Mouse (Mus musculus) lung, embryonic 15.5 days (tissue): ENCODE measurements at regions not wholly inside any gene's neighbourhood (a gene's known extent, or its start where the extent isn't known, plus 50 kb on each side); places are given as distances from the start of the nearest gene placed in this dataset.
A peak's percentile ranks its signal among the peaks of the same experiment; 100 is the strongest.

Source experiments
- ATAC-seq: fragments of 200-750 bp; cut with Nextera tagmentation; 2 replicates; pipeline ENCODE4 v1.8.0; 2017; ENCODE audit warnings: moderate number of reproducible peaks, borderline replicate concordance; ENCODE audit not compliant: low FRiP score, low TSS enrichment; ENCODE audit errors: extremely low read depth
- H3K27ac ChIP-seq: fragments of 300-500 bp; sonication (generic); 2 replicates; pipeline ENCODE4 v1.5.1; 2015; ENCODE audit warnings: moderate library complexity, mild to moderate bottlenecking, inconsistent platforms
- H3K27me3 ChIP-seq: fragments of 300-500 bp; sonication (generic); 2 replicates; pipeline ENCODE4 v1.6.1; 2015; ENCODE audit warnings: inconsistent platforms
- H3K36me3 ChIP-seq: fragments of 300-500 bp; sonication (generic); 2 replicates; pipeline ENCODE4 v1.6.1; 2015; ENCODE audit warnings: inconsistent platforms
- H3K4me1 ChIP-seq: fragments of 300-500 bp; sonication (generic); 2 replicates; pipeline ENCODE4 v1.6.1; 2015; ENCODE audit warnings: inconsistent platforms
- H3K4me2 ChIP-seq: fragments of 300-500 bp; sonication (generic); 2 replicates; pipeline ENCODE4 v1.6.1; 2015; ENCODE audit warnings: inconsistent platforms, mild to moderate bottlenecking, moderate library complexity
- H3K4me3 ChIP-seq: fragments of 300-500 bp; sonication (generic); 2 replicates; pipeline ENCODE4 v1.5.1; 2015; ENCODE audit warnings: mild to moderate bottlenecking, inconsistent platforms
- H3K9ac ChIP-seq: fragments of 300-500 bp; sonication (generic); 2 replicates; pipeline ENCODE4 v1.6.1; 2015; ENCODE audit warnings: inconsistent platforms
- H3K9me3 ChIP-seq: fragments of 300-500 bp; sonication (generic); 2 replicates; pipeline ENCODE4 v1.6.1; 2016; ENCODE audit warnings: inconsistent platforms
- WGBS: fragments of 180-500 bp; shearing (Covaris S2); methylation state at CpG from one replicate; pipeline ENCODE4 v1.1.7; 2015; 5-methylcytosine and 5-hydroxymethylcytosine counted together

DNA sequence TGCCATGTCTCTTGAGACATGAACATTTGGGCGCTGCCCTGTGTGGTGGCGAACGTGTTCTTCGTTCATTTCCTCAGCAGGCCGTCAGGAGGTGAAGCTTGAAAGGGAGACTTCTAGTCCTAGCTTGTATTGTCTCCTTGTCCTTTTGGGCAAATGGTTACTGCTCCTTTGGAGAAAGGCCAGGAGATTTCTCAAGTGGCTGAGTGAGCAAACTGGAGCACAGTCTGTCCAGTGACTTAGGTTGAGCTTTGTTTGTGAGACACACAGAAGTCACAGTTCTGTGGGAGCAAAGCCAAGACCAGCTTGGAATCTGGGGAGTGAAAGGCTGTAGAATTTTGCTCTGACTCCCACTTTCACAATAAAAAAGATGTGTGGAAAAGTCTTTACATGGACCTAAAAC is 203.3 kb upstream of the Nampt start:
- Histone ChIP-seq H3K9ac (no peak overlapping the region), H3K4me1 (no peaks in the 10 kb centered on the region), H3K36me3 (no peaks in the 10 kb centered on the region), H3K9me3 (no peaks in the 10 kb centered on the region), H3K4me2 (no peak overlapping the region), H3K27ac (no peak overlapping the region), H3K4me3 (no peak overlapping the region), H3K27me3 (no peaks in the 10 kb centered on the region)
- no peak for ATAC-seq
- 70% methylated on average over 5 of the region's 5 CpGs for WGBS

DNA sequence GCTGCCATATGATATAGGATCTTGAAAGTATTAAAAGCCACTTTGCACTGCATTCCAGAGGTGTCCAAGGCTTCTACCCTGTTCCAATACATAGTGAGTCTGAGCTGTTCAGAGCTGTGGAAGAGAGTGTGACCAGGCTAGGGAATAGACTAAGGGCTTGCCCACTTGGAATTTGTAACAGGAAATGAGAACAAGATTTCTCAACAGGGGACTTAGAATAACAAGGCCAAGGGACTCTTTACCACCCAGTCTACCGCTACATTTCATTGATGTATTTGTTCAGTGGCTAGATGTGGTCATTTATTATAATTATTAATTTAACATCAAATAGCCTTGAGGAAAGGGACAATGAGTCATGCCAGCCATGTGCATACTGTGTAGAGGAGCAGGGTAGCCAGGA is 202.3 kb upstream of the Nampt start:
- Histone ChIP-seq H3K4me3 (no peak overlapping the region), H3K9me3 (no peaks in the 10 kb centered on the region), H3K36me3 (no peaks in the 10 kb centered on the region), H3K27me3 (no peaks in the 10 kb centered on the region), H3K9ac (no peak overlapping the region), H3K4me2 (no peak overlapping the region), H3K4me1 (no peaks in the 10 kb centered on the region), H3K27ac (no peak overlapping the region)
- 64% methylated on average over 1 of the region's 1 CpGs for WGBS
- ATAC-seq, result no peak

DNA sequence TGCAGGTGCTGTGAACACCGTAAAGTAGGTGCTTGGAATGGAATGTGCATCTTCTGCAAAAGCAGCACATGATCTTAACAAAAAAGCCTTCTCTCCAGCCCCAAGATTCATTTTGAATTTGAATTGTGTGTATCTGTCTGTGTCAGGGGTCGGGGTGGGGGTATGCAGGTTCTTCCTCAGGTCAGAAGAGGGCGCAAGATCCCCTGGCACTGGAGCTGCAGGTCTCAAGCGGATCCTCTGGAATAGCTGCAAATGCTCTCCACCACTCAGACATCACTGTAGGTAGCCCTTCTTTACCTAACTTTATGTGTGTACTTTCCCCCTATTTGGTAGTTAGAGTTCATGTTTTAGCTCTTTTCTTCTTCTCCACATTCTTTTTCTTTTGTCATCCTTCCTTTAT is 199.5 kb upstream of the Nampt start:
- no peak overlapping the region for H3K4me2 ChIP-seq
- H3K9ac ChIP-seq, result no peak overlapping the region
- no peak for ATAC-seq
- H3K4me3 ChIP-seq, result no peak overlapping the region
- no peaks in the 10 kb centered on the region for H3K4me1 ChIP-seq
- 55% methylated on average over 4 of the region's 4 CpGs for WGBS
- no peaks in the 10 kb centered on the region for H3K36me3 ChIP-seq
- no peaks in the 10 kb centered on the region for H3K9me3 ChIP-seq
- H3K27ac ChIP-seq, result no peak overlapping the region
- no peaks in the 10 kb centered on the region for H3K27me3 ChIP-seq

DNA sequence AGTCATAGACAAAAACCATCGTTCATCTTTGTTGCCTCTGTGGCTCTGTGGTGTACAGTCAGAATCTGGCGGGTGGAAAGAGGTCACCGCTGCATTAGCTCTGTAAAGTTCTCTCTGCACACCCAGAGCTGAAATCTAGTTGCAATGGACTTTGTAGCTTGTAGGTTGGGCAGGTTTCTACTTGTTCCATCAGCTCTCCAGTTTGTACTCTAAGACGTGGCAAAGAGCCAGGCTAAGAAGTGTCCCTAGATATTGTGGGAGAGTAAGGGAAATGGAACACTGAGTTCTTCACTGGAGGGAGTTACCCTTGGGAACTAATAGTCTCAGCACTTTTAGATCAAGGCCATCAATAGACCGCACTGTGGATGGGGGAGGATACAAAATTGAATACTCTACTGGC is 197.6 kb upstream of the Nampt start:
- 90% methylated on average over 5 of the region's 5 CpGs for WGBS
- no peak for ATAC-seq

DNA sequence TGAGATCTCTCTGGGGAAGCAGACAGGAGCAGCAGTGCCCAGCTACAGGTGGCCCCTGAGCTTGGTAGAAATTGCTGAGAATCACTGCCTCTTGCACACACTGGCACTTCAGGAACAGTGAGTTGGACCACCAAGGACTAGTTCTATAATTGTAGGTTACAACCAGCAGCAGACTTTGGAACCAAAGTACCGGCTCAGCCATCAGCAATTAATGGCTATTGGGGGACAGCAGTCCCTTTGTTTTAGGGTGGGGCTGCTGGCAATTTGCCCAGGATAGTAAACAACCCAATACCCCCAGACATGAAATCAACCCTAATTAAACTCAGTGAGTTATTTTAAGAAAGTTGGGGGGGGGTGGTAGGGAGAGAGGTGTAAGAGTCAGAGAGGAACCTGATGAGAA is 190.8 kb upstream of the Nampt start:
- no peak for ATAC-seq
- Histone ChIP-seq H3K4me1 (no peaks in the 10 kb centered on the region), H3K9me3 (no peaks in the 10 kb centered on the region), H3K27me3 (no peaks in the 10 kb centered on the region), H3K9ac (no peak overlapping the region), H3K36me3 (no peaks in the 10 kb centered on the region), H3K4me2 (no peak overlapping the region), H3K27ac (no peak overlapping the region), H3K4me3 (no peak overlapping the region)
- WGBS, result 59% methylated on average over 1 of the region's 1 CpGs

More for the DNA sequence above, 197.6 kb upstream of the Nampt start:
- no peak overlapping the region for H3K27ac ChIP-seq
- no peaks in the 10 kb centered on the region for H3K36me3 ChIP-seq
- H3K27me3 ChIP-seq, result no peaks in the 10 kb centered on the region
- no peak overlapping the region for H3K4me3 ChIP-seq
- H3K4me2 ChIP-seq, result no peak overlapping the region
- no peak overlapping the region for H3K9ac ChIP-seq
- no peaks in the 10 kb centered on the region for H3K4me1 ChIP-seq
- H3K9me3 ChIP-seq, result no peaks in the 10 kb centered on the region

DNA sequence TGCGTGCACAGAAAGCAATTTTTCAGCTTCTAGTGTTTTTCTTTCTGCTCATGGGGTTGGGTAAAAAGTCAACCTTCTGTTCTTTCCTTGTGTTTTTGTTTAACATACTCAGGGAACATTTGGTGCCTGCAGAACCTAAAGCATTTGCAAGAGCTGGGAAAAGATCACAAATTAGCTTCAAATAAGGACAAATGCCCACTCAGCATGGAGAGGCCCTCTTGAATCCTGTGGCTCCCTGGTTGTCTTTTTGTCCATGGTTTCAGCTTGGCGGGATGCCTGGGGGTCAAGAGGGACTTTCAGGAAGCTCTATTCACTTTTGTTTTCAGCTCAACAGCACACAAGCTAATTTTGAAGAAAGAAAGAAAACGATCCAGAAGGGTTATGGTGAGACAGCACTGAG is 186.4 kb upstream of the Nampt start:
- no peak for ATAC-seq
- no peaks in the 10 kb centered on the region for H3K9me3 ChIP-seq
- no peak overlapping the region for H3K4me2 ChIP-seq
- H3K4me1 ChIP-seq, result no peaks in the 10 kb centered on the region
- H3K36me3 ChIP-seq, result no peaks in the 10 kb centered on the region
- 45% methylated on average over 3 of the region's 3 CpGs for WGBS
- no peak overlapping the region for H3K4me3 ChIP-seq
- no peaks in the 10 kb centered on the region for H3K27me3 ChIP-seq
- no peak overlapping the region for H3K9ac ChIP-seq
- no peak overlapping the region for H3K27ac ChIP-seq

DNA sequence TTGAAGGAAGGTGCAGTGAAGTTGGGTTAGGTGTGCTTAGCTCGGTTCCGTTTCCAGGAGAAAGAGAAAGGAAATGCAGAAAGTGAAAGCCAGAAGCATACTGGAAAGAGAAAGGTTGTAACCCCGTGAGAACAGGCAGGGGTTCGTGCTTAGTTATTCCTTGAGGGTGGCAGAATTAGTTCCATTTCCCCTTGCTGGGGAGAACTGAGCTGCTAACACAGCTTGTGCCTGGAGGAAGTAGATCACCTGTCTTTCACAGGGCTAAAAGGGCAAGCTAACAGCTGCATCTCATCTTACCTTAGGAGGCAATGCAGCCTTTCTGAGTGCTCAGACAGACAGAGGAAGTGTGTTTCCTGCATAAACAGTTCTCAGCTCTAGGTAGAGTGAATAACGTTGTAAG is 184.3 kb upstream of the Nampt start:
- no peak overlapping the region for H3K27ac ChIP-seq
- no peaks in the 10 kb centered on the region for H3K27me3 ChIP-seq
- no peak overlapping the region for H3K4me2 ChIP-seq
- H3K36me3 ChIP-seq, result no peaks in the 10 kb centered on the region
- H3K9ac ChIP-seq, result no peak overlapping the region
- no peak for ATAC-seq
- H3K4me1 ChIP-seq, result no peaks in the 10 kb centered on the region
- no peak overlapping the region for H3K4me3 ChIP-seq
- H3K9me3 ChIP-seq, result no peaks in the 10 kb centered on the region
- WGBS, result 29% methylated on average over 5 of the region's 5 CpGs

DNA sequence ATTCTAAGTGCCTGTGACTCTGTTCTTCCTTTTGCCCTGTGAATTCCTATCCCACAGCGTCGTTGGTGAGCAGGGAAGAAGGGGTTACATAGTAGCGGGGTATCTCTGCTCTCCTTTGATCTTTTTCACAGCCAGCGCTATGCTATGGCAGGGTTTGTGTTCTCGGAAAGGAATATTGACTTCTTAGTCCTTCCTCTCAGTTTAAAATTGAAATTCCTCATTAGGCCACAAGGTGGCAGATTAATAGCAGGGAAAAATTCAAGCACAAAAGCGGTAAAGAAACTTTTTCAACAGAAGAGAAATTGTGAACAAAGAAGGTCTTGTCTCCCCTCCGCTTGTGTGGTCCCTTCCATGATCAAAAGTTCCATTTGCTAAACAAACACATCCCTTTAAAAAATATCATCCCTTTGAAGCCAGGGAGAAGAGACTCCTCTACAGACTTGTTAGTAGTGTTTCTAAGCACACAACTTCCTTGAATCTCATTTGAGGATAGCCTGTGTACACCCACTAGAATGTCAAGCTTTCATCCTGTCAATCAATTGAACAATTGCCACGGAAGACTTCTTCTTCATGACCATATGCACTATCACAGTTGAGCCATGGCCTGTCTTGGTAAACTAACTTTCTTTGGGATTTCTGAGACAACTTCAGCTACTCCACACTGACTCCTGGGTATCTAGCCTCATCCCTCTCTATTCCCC is 181.8 kb upstream of the Nampt start:
- Histone ChIP-seq H3K4me2 (0 out of 2 replicates have a peak overlapping the region, but pooled peaks have one; percentile 26), H3K27ac (no peak overlapping the region), H3K4me1 (no peaks in the 10 kb centered on the region), H3K4me3 (no peak overlapping the region), H3K9ac (no peak overlapping the region), H3K27me3 (no peaks in the 10 kb centered on the region), H3K36me3 (no peaks in the 10 kb centered on the region), H3K9me3 (no peaks in the 10 kb centered on the region)
- no peak for ATAC-seq
- 1% methylated on average over 8 of the region's 8 CpGs for WGBS

DNA sequence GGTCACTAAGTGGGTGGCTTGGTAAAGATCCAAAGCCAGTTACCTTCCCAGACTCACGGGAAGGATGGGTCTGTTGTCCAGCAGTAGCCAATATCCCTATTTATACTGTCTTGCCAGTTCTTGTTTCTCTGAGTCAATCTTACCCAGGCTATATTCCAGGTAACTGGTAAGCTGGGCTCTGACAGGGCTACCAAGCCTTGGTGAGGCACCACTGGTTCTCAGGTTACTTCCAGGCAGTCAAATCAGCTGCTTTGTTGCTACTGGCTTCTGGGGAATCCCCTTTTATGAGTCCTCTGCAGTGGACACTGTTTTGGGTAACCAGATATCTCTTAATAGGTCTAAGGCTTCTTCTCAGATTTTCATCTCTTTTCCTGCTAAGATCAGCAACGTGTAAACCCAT is 178.8 kb upstream of the Nampt start:
- no peak for ATAC-seq
- WGBS, result 63% methylated on average over 2 of the region's 2 CpGs
- Histone ChIP-seq H3K9ac (no peak overlapping the region), H3K27me3 (no peaks in the 10 kb centered on the region), H3K9me3 (no peaks in the 10 kb centered on the region), H3K27ac (no peak overlapping the region), H3K4me2 (no peak overlapping the region), H3K4me1 (no peaks in the 10 kb centered on the region), H3K4me3 (no peak overlapping the region), H3K36me3 (no peaks in the 10 kb centered on the region)

DNA sequence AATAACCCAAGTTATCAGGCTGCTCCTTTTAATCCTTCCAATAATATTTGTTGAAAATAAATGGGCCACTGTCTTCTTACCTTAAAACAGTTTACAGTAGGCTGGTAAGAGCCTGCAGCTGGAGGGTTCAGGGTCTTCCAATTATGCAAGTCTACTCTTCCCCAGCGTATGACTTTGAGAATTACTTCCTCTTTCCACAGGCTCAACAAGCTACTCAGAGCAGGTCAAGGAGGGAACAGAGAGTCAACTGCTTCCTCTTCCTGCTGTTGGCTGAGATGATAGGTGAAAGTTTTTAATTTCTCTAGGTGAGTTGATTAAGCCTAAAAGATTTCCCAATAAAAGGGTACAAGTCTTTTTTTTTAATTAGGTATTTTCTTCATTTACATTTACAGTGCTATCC is 176.9 kb upstream of the Nampt start:
- H3K36me3 ChIP-seq, result no peaks in the 10 kb centered on the region
- H3K4me2 ChIP-seq, result no peak overlapping the region
- no peak overlapping the region for H3K9ac ChIP-seq
- no peaks in the 10 kb centered on the region for H3K9me3 ChIP-seq
- no peaks in the 10 kb centered on the region for H3K27me3 ChIP-seq
- no peak overlapping the region for H3K27ac ChIP-seq
- no peak overlapping the region for H3K4me3 ChIP-seq
- 48% methylated on average over 1 of the region's 1 CpGs for WGBS
- H3K4me1 ChIP-seq, result no peaks in the 10 kb centered on the region
- no peak for ATAC-seq

DNA sequence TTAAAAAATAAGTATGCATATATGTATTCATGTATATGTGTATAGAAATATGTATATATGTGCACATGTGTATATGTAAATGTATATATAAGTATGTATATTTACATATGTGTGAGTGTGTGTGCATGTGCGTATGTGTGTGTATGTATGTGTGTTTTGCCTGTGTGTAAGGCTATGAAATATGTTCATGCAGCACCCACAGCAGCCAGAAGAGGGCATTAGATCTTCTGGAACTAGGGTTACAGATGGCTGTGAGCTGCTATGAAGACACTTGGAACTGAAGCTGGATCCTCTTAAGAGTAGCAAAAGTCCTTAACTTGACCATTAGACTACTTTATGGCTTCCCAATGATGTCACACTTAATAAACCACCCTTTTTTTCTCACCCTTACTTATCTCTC is 166.2 kb upstream of the Nampt start:
- no peaks in the 10 kb centered on the region for H3K9me3 ChIP-seq
- H3K4me2 ChIP-seq, result no peak overlapping the region
- ATAC-seq, result no peak
- no peak overlapping the region for H3K27ac ChIP-seq
- H3K4me3 ChIP-seq, result no peak overlapping the region
- H3K4me1 ChIP-seq, result no peaks in the 10 kb centered on the region
- no peak overlapping the region for H3K9ac ChIP-seq
- WGBS, result 90% methylated on average over 1 of the region's 1 CpGs
- no peaks in the 10 kb centered on the region for H3K36me3 ChIP-seq
- no peaks in the 10 kb centered on the region for H3K27me3 ChIP-seq

DNA sequence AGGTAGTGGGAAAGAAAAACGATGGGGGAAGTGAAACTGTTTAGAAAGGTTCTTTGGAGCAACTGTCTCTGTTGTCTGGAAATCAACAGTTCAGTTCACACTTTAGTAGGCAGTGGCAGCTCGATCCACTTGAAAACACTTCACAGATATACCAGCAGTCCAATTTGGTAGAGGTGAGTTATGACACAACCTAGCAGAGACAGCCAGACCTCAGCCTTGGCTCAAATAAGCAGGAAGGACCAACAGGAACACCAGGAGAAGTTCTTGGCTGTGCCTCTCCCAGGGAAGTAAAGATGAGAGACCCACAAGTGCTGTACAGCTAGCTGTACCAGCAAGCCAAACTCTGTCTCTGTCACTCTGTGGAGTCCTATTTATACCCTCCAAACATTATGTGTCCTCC is 163.2 kb upstream of the Nampt start:
- no peak overlapping the region for H3K4me2 ChIP-seq
- 52% methylated on average over 2 of the region's 2 CpGs for WGBS
- H3K9ac ChIP-seq, result no peak overlapping the region
- H3K4me1 ChIP-seq, result no peaks in the 10 kb centered on the region
- no peak overlapping the region for H3K27ac ChIP-seq
- H3K4me3 ChIP-seq, result no peak overlapping the region
- no peaks in the 10 kb centered on the region for H3K9me3 ChIP-seq
- H3K36me3 ChIP-seq, result no peaks in the 10 kb centered on the region
- no peak for ATAC-seq
- no peaks in the 10 kb centered on the region for H3K27me3 ChIP-seq

DNA sequence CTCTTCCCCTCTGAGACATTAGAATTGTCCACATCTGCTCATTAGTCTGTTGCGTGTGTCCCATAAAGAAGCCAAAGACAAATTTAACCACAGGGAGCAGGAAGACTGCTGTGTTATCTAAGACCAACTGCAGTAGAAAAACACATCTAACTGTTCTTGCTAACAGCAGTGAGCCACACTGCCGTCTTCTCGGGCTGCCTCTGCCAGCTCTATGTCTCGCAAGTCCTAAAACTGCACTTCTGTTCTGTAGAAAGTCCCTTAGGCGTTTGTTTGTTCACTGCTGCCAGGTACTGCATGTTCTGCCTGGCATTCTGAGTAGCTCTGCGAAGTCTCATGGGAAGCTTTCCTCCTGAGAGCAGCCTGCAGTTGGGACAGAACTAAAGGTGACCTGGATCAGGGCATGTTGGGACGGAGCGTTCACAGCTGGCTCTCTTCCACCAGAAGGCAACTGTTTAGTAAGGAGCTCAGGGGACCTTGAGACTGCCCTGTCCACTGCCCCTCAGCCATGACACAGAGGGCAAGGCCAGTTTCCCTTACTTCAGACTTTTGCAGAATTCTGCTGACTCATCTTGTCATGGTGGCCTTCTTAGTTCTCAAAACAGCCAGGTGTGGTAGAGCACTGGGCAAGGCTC is 157.4 kb upstream of the Nampt start:
- ATAC-seq, result no peak
- no peaks in the 10 kb centered on the region for H3K27me3 ChIP-seq
- no peaks in the 10 kb centered on the region for H3K4me1 ChIP-seq
- no peaks in the 10 kb centered on the region for H3K9me3 ChIP-seq
- 70% methylated on average over 8 of the region's 8 CpGs for WGBS
- H3K4me3 ChIP-seq, result no peak overlapping the region
- H3K36me3 ChIP-seq, result no peaks in the 10 kb centered on the region
- no peak overlapping the region for H3K27ac ChIP-seq
- no peak overlapping the region for H3K9ac ChIP-seq
- no peak overlapping the region for H3K4me2 ChIP-seq
